Mouse (Mus musculus) E14TG2a.4 (cell line): ENCODE data around the gene Slc22a17.

Experiments
- CTCF ChIP-seq: conservative IDR thresholded peaks from 2 replicates; pipeline ENCODE4 v1.5.1; 2014; ENCODE audit warnings: low read length
- NANOG ChIP-seq: IDR thresholded peaks from 2 replicates; pipeline ENCODE4 v1.6.1; 2014; ENCODE audit warnings: borderline replicate concordance, low read length, mixed read lengths
- POU5F1 ChIP-seq: IDR thresholded peaks from 2 replicates; pipeline ENCODE4 v1.6.1; 2014; ENCODE audit warnings: low read length, borderline replicate concordance

- TF ChIP-seq CTCF (no peak), POU5F1 (no peak), NANOG (no peak)
These were observed 411 bp upstream of the Slc22a17 start for GRCm38 (mm10) chr14:54913343-54913742.
